In genomic region chr10:100015370-100016325, GRCm38 (mm10) we compare ENCODE assay signal across 8 mouse cellular contexts. TPM values are rescaled to one million over a fixed set of nuclear protein-coding genes. Genes with fewer than 3 reads are reported as not detected.
DNase-seq lines count a peak whose midpoint lies in the region; ATAC-seq and TF ChIP-seq lines count a peak whose summit lies in the region.

Gene Kitl, plus strand, starts transcription at chr10:100015630.

- H3K4me3 ChIP-seq in lung, postnatal 0 days (ENCODE audit: low read depth, low read length), result peak within 1 kb of the TSS; percentile 88

- DNase-seq in NIH3T3 (ENCODE audit: low read depth), result peak; percentile 89
- peak; percentile 7 for DNase-seq in cerebellum, adult 8-10 months
- DNase-seq in frontal cortex, postnatal 10 days (ENCODE audit: low spot score in 2 of 2), result peak; percentile 23 to 67
- DNase-seq in layer of hippocampus, adult 9-11 months, result peak; percentile 22
- peak; percentile 92 for DNase-seq in lung, postnatal 0 days (ENCODE audit: low spot score)
- DNase-seq in ovary, postnatal 36 days (ENCODE audit: low spot score), result peak; percentile 85
- DNase-seq in urinary bladder, postnatal 4 days (ENCODE audit: low spot score in 2 of 2), result peak; percentile 72 to 73

- H3K4me1 ChIP-seq in lung, postnatal 0 days (ENCODE audit: insufficient read depth, low read depth, low read length), result peaks cover 12% of the 10 kb centered on the region; the same call in 1 of the 2 replicates

- no peaks in the 10 kb centered on the region for H3K27me3 ChIP-seq in lung, postnatal 0 days (replicated peaks; ENCODE audit: insufficient read depth, low read length)

- peak; percentile 70 to 75 for ATAC-seq in hematopoietic stem cell, adult 5-6 weeks (replicated peaks in 1 of 2; ENCODE audit: insufficient read depth in 1 of 2, low FRiP score in 2 of 2, low TSS enrichment in 1 of 2, low read depth in 1 of 2, poor library complexity in 2 of 2, severe bottlenecking in 2 of 2)
- peak; percentile 90 for ATAC-seq in lung, postnatal 0 days

- H3K9me3 ChIP-seq in lung, postnatal 0 days (ENCODE audit: low read length), result no peaks in the 10 kb centered on the region

- no peaks in the 10 kb centered on the region for H3K36me3 ChIP-seq in lung, postnatal 0 days (ENCODE audit: insufficient read depth, low read length)

- peak within 1 kb of the TSS; percentile 78 for H3K4me2 ChIP-seq in lung, postnatal 0 days (replicated peaks; ENCODE audit: low read depth, low read length)

- H3K27ac ChIP-seq in lung, postnatal 0 days (ENCODE audit: low read length), result peak within 1 kb of the TSS; percentile 89

- H3K9ac ChIP-seq in lung, postnatal 0 days (replicated peaks; ENCODE audit: low read depth), result peak within 1 kb of the TSS; percentile 69

- WGBS in lung, postnatal 0 days, result under 1% methylated on average over 70 of the region's 70 CpGs

- TF ChIP-seq EP300 in lung, postnatal 0 days (IDR thresholded peaks at IDR 0.05), result no peak

- TF ChIP-seq CTCF in lung, postnatal 0 days (IDR thresholded peaks at IDR 0.05), result no peak

RNA-seq across cellular contexts. Expression of gene Kitl, which starts in this region (rescaled TPM):
- 0.30 TPM in 1 of 2 replicates, not detected in the other for total RNA-seq in hematopoietic stem cell, adult 5-6 weeks (2017)
- polyA plus RNA-seq in lung, postnatal 0 days (2015; fragmentation: Nextera tagmentation; extraction: Ambion mirVana), result 75.2 and 93.6 TPM in 2 replicates

Comparison
In these comparisons a context has a peak if more than half of its experiments do, and no peak if none do; other contexts are left out.
1. Peak in every context shown above with its lines: DNase-seq, ATAC-seq, H3K4me3 ChIP-seq and H3K27ac ChIP-seq.
2. Peak in ATAC-seq in hematopoietic stem cell, adult 5-6 weeks; RNA of the gene not detected or under 1 TPM.
3. DNase-seq: peak in every context shown above with its lines; median percentile 92 in lung, postnatal 0 days; 89 in NIH3T3; 85 in ovary, postnatal 36 days; 72 in urinary bladder, postnatal 4 days; 45 in frontal cortex, postnatal 10 days; 22 in layer of hippocampus, adult 9-11 months; 7 in cerebellum, adult 8-10 months.